Mouse (Mus musculus): Measurements from ENCODE around the gene Gap43.

DNA sequence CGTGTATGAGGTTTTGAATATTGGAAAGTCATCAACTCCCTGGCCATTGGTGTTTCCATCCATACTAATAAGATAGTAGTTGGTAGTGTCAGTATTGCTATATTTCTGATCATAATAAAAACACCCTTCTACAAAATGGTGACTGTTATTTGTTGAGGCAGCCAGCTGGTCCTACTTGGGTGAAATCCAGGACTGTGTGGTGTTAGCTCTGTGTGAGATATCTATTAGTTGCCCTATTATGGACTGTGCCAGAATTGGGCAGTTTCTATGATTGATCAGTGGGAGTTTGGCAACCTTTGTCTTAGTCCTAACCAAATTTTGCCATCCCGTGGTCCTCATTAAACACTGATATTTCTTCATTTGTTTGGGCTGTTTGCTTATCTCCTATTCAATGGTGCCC lies 14.3 kb downstream of the Gap43 start:
- TF ChIP-seq POLR2A (IDR thresholded peaks at IDR 0.05; ENCODE audit: low read depth, low read length), result no peak
- TF ChIP-seq CTCF (conservative IDR thresholded peaks at IDR 0.05; ENCODE audit: insufficient read depth, insufficient read length, low read depth, low read length), result no peak

Measured in kidney, adult 2 months (tissue).